Mouse (Mus musculus) liver, embryonic 16.5 days (tissue): ENCODE results near the gene Rap1gap2. TPM values are rescaled to one million over a fixed set of nuclear protein-coding genes. Genes with fewer than 3 reads are reported as not detected.
A peak's percentile ranks its signal among the peaks of the same experiment; 100 is the strongest.

Experiments
- ATAC-seq: fragments of 200-750 bp; cut with Nextera tagmentation; 2 replicates; pipeline ENCODE4 v1.8.0; 2017; ENCODE audit warnings: low read depth, mild to moderate bottlenecking, moderate number of reproducible peaks, moderate library complexity
- H3K27ac ChIP-seq: fragments of 300-500 bp; sonication (generic); 2 replicates; pipeline ENCODE4 v1.5.1; 2014; ENCODE audit warnings: mild to moderate bottlenecking, low read length
- H3K27me3 ChIP-seq: fragments of 300-500 bp; sonication (generic); 2 replicates; pipeline ENCODE4 v1.6.1; 2014; ENCODE audit warnings: low read depth, low read length, mixed read lengths; ENCODE audit not compliant: control insufficient read depth, insufficient read depth
- H3K36me3 ChIP-seq: fragments of 300-500 bp; sonication (generic); 2 replicates; pipeline ENCODE4 v1.6.1; 2014; ENCODE audit warnings: mild to moderate bottlenecking; ENCODE audit not compliant: control insufficient read depth, insufficient read depth
- H3K4me1 ChIP-seq: fragments of 300-500 bp; sonication (generic); 2 replicates; pipeline ENCODE4 v1.6.1; 2014; ENCODE audit warnings: low read depth, low read length, mixed read lengths; ENCODE audit not compliant: control insufficient read depth
- H3K4me2 ChIP-seq: fragments of 300-500 bp; sonication (generic); 2 replicates; pipeline ENCODE4 v1.6.1; 2014; ENCODE audit warnings: low read depth, low read length, mixed read lengths
- H3K4me3 ChIP-seq: fragments of 300-500 bp; sonication (generic); 2 replicates; pipeline ENCODE4 v1.5.1; 2014; ENCODE audit warnings: low read depth, mild to moderate bottlenecking, low read length
- H3K9ac ChIP-seq: fragments of 300-500 bp; sonication (generic); 2 replicates; pipeline ENCODE4 v1.6.1; 2014; ENCODE audit warnings: low read depth, low read length
- H3K9me3 ChIP-seq: fragments of 300-500 bp; sonication (generic); replicated peaks from 2 replicates; pipeline ENCODE4 v1.6.1; 2016; ENCODE audit warnings: low read length; ENCODE audit not compliant: control insufficient read depth
- WGBS: fragments of 180-500 bp; shearing (Covaris S2); extraction: QIAGEN DNeasy Blood & Tissue Kit; methylation state at CpG from one replicate; pipeline ENCODE4 v1.1.7; 2014; ENCODE audit not compliant: insufficient replicate concordance; 5-methylcytosine and 5-hydroxymethylcytosine counted together
- polyA plus RNA-seq: library from polyadenylated mRNA; unstranded; fragments of >200 nt; fragmentation: Nextera tagmentation; extraction: Ambion mirVana; gene quantifications from 2 replicates; pipeline ENCODE4 v1.2.1, GENCODE M21; 2015

The Rap1gap2 gene
- polyA plus RNA-seq, 1 experiment from 2014 or later = 1.2 TPM

DNA sequence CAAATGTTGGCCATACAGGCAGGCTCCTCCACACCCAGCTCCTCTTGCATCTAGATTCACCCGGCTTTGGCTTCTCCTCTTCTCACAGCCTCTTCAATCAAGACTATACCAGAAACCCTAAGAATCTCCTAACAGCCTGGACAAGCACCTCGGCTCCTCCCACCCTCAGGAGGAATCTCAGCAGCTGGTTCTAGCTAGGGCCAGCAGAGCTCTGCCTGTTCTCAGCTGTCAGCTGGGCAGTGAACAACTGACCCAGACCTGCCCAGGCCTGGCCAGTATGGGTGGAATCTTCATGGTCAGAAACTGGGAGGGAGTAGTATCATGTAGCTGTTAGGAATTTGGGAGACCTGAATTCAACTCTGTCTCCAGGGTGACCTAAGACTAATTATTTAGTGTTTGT, 206.5 kb downstream of the Rap1gap2 start:
- no peak overlapping the region for H3K9ac ChIP-seq
- no peak overlapping the region for H3K4me3 ChIP-seq
- H3K4me2 ChIP-seq = no peak overlapping the region
- H3K36me3 ChIP-seq = no peaks in the 10 kb centered on the region
- no peaks in the 10 kb centered on the region; the same call in 1 of the 2 replicates for H3K4me1 ChIP-seq
- no peak for ATAC-seq
- WGBS = 54% methylated on average over 2 of the region's 2 CpGs
- H3K9me3 ChIP-seq = no peaks in the 10 kb centered on the region
- no peak overlapping the region for H3K27ac ChIP-seq
- H3K27me3 ChIP-seq = no peaks in the 10 kb centered on the region

DNA sequence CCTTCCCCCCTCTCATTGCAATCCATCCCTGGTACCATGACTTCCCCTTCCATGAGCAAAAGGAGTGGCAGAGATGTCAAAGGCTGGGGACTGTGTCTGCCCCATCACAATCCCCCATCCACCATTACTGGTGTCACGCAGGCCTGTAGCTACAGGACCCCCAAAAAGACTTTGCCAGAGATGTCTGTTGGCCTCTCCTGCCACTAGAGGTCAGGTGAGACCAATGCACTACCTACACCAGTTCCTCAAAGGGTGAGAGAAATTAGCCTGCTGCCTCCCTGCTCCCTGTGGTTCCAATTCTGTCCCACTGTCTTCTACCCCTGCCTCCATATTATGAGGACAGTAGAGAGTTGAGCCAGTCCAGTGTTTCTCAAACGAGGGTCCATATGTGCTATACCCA, 208.6 kb downstream of the Rap1gap2 start:
- Histone ChIP-seq H3K27ac (no peak overlapping the region), H3K4me1 (no peaks in the 10 kb centered on the region), H3K27me3 (no peaks in the 10 kb centered on the region), H3K4me3 (no peak overlapping the region), H3K4me2 (no peak overlapping the region), H3K9ac (no peak overlapping the region), H3K36me3 (no peaks in the 10 kb centered on the region), H3K9me3 (no peaks in the 10 kb centered on the region)
- WGBS = 23% methylated on average over 2 of the region's 2 CpGs
- no peak for ATAC-seq

DNA sequence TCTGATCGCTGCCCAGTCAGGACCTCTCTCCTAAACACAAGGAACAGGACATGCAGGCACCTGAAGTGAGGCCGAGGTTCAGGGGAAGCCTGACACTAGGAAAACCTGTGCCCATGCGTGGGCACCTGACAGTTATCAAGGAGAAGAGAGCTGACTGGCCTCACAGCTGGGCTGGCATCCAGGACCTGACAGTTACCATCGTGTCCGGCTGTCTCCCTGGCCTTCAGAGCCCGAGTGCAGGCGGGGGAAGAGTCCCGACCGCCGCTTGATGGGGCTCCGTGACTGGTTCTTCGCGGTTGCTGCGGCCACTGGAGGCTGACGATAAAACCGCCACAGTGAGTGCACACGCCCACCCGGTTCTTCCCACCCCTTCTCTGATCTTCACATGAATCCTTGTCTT, 215.1 kb downstream of the Rap1gap2 start:
- no peak for ATAC-seq

DNA sequence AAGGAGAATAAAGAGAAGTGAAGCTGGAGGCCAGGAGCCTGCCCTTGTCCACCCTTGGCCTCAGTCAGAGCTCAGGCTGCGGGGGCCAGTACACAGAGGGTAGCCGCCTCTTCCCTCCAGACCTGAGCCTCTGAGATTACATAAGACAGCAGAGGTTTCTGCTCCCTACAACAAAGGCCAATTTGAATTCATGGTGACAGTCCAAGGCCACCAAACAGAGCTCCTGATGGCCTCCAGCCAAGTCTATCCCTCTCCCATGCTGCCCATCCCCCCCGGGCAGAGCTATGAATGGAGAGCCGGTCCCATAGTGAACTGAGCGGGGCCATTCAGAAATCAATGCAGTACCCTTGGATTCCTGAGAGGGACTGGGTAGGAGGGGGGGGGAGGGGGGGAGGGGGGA, 217.2 kb downstream of the Rap1gap2 start:
- H3K27ac ChIP-seq = no peak overlapping the region
- 59% methylated on average over 5 of the region's 5 CpGs for WGBS

More for the DNA sequence above, 215.1 kb downstream of the Rap1gap2 start:
- Histone ChIP-seq H3K27ac (no peak overlapping the region), H3K36me3 (no peaks in the 10 kb centered on the region), H3K27me3 (no peaks in the 10 kb centered on the region), H3K4me3 (no peak overlapping the region), H3K9me3 (no peaks in the 10 kb centered on the region), H3K4me1 (no peaks in the 10 kb centered on the region; the same call in 1 of the 2 replicates), H3K4me2 (no peak overlapping the region), H3K9ac (no peak overlapping the region)
- WGBS = 70% methylated on average over 18 of the region's 18 CpGs

DNA sequence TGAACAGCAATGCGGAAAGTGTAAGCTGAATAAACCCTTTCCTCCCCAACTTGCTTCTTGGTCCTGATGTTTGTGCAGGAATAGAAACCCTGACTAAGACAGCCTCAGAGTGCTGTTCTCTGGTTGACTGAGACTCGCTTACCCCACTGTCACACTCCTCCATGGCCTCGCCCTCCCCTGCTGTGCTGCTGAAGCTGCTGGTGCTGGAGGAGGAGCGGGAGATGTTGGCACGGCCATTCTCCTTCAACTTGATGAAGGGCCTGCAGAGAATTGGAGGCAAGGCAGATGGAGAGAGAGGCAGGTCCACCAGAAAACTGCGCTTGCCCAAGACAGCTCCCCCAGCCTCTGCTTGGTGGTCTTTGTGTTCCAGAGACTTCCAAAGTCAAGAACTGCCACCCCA, 217.8 kb downstream of the Rap1gap2 start:
- Histone ChIP-seq H3K27ac (no peak overlapping the region), H3K27me3 (no peaks in the 10 kb centered on the region), H3K4me2 (no peak overlapping the region), H3K36me3 (no peaks in the 10 kb centered on the region), H3K4me1 (no peaks in the 10 kb centered on the region; the same call in 1 of the 2 replicates), H3K9ac (no peak overlapping the region), H3K4me3 (no peak overlapping the region), H3K9me3 (no peaks in the 10 kb centered on the region)
- ATAC-seq = no peak
- WGBS = 74% methylated on average over 6 of the region's 6 CpGs

More for the DNA sequence above, 217.2 kb downstream of the Rap1gap2 start:
- Histone ChIP-seq H3K4me2 (no peak overlapping the region), H3K4me3 (no peak overlapping the region), H3K27me3 (no peaks in the 10 kb centered on the region), H3K4me1 (no peaks in the 10 kb centered on the region; the same call in 1 of the 2 replicates), H3K9me3 (no peaks in the 10 kb centered on the region), H3K9ac (no peak overlapping the region), H3K36me3 (no peaks in the 10 kb centered on the region)
- peak; percentile 89 for ATAC-seq

DNA sequence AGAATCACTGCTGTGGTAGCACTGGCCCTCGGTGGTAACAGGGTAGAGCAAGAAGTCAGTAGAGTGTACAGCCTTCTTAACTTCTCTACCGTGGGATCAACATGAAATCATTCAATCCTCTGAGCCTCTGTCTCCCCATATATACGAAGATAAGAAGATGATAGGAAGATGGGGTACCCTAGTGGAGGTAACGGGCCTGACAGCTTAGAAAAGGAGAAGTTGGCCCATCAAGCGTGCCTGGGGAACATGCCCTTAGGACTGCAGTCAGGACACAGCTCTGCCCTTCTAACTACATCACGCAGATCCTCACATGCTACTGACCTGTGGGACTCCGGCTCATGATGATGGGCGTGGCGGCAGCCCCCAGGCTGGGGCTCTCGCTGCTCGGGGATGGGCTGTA, 218.8 kb downstream of the Rap1gap2 start:
- no peaks in the 10 kb centered on the region for H3K9me3 ChIP-seq
- no peaks in the 10 kb centered on the region; the same call in 1 of the 2 replicates for H3K4me1 ChIP-seq
- H3K27ac ChIP-seq = no peak overlapping the region
- H3K9ac ChIP-seq = no peak overlapping the region
- H3K4me3 ChIP-seq = no peak overlapping the region
- 54% methylated on average over 11 of the region's 11 CpGs for WGBS
- H3K27me3 ChIP-seq = no peaks in the 10 kb centered on the region
- H3K4me2 ChIP-seq = no peak overlapping the region
- ATAC-seq = no peak
- no peaks in the 10 kb centered on the region for H3K36me3 ChIP-seq

DNA sequence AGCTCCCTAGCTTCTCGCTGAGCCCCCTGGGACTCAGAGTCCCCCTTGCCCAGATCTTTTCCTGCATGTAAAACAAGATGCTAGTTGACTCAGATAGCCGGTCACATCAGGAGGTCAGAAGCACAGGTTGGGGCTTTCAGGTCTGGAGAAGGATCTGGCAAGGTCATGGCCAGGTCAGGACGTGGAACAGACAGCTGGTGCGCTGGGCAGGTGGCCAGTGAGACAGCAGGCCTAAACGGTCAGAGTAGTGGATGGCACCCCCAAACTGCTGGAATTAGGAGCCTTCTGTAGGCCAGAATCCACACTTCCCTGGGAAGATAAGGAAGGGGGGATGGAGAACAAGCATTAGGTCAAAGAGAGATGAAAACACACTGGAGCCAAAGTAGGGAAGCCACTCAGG, 223.5 kb downstream of the Rap1gap2 start:
- Histone ChIP-seq H3K36me3 (no peaks in the 10 kb centered on the region), H3K4me3 (no peak overlapping the region), H3K4me1 (no peaks in the 10 kb centered on the region), H3K4me2 (no peak overlapping the region), H3K9ac (no peak overlapping the region), H3K27ac (no peak overlapping the region), H3K27me3 (no peaks in the 10 kb centered on the region), H3K9me3 (no peaks in the 10 kb centered on the region)
- no peak for ATAC-seq
- 65% methylated on average over 5 of the region's 5 CpGs for WGBS

DNA sequence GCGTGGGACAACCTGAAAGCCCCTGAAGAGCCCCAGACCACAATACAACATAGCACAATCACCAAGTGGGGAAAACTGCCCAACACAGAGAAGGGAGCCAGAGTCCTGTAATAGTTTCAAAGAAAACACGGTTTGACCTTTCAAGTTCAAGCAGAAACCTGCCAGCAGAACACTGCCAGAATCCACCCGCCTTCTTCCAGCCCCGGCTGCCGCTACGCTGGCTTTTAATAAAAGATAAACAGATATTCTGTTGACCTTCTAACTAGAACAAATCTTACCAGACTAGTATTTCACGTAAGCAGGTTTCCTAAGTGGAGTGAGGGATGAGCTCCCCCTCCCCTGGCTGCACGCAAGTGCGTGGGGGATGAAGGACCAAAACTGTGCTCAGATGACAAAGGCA, 225.0 kb downstream of the Rap1gap2 start:
- Histone ChIP-seq H3K9me3 (no peaks in the 10 kb centered on the region), H3K27ac (no peak overlapping the region), H3K9ac (no peak overlapping the region), H3K27me3 (no peaks in the 10 kb centered on the region), H3K4me1 (no peaks in the 10 kb centered on the region), H3K4me2 (no peak overlapping the region), H3K36me3 (no peaks in the 10 kb centered on the region), H3K4me3 (no peak overlapping the region)
- ATAC-seq = peak; percentile 19; the same call in 1 of the 2 replicates
- WGBS = 73% methylated on average over 9 of the region's 9 CpGs

DNA sequence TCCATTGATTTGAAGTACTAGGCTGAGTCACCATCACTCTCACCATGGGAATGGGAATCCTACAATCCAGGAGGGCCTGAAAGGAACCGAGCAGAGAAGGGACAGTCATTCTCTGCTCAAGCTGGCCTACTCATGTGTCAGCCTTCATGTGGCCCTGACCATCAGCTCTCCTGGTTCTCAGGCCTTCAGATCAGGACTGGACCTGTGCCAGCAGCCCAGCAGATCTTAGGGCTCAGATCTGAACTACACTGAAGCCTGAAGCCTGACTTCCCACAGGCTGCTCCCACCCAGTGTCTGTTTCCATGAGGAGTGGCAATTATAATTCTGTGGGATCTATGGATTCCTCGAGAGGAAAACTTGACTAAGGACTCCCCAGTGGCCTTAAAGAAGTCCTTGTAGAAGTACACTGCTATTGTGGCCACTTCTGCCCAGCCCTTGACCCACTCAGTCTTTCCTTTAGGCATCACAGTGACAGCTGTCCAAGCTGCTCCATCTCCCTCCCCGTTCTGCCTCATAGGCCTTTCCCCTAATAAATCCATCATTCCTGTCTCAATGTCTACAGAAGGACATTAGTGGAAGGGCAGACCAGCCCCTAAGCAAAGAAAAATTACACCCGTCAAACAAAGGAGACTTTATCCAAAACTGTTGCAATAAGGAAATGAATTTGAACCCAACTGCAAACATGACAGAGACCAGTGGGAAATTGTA, 231.4 kb downstream of the Rap1gap2 start:
- no peaks in the 10 kb centered on the region for H3K9me3 ChIP-seq
- ATAC-seq = no peak
- no peaks in the 10 kb centered on the region for H3K4me1 ChIP-seq
- 41% methylated on average over 4 of the region's 4 CpGs for WGBS
- H3K9ac ChIP-seq = no peak overlapping the region
- H3K27me3 ChIP-seq = no peaks in the 10 kb centered on the region
- no peaks in the 10 kb centered on the region for H3K36me3 ChIP-seq
- H3K27ac ChIP-seq = no peak overlapping the region
- H3K4me2 ChIP-seq = no peak overlapping the region
- H3K4me3 ChIP-seq = no peak overlapping the region
